Mouse (Mus musculus) kidney, postnatal 25 days (tissue): ENCODE data around the gene Gm14435.
"Not testable (repeated sequence)": the region's sequence is repeated elsewhere in the genome, so short reads cannot be mapped to it uniquely, and the experiment has no call there.

Experiments used
- DNase-seq, 2 experiments: peaks; one replicate each; pipeline ENCODE4 v3.0.0; 2021; ENCODE audit warnings: mixed read lengths in 2 of 2

Gm14435 gene

GRCm38 (mm10) chr2:176423294-176423693 lies at the start of gene Gm14435:
TSS of gene Gm14435 (plus strand) at chr2:176423594.
- DNase-seq = not testable (repeated sequence)
